In genomic region chr2:93975041-93975440, GRCm38 (mm10) we compare ENCODE assay signal across 26 mouse cellular contexts. TPM values are rescaled to one million over a fixed set of nuclear protein-coding genes. Genes with fewer than 3 reads are reported as not detected.
DNase-seq lines count a peak whose midpoint lies in the region; ATAC-seq lines count a peak whose summit lies in the region.
"Had no signal": no experiment of that assay in that cellular context is flagged by ENCODE, and none has a peak within 500 bp of the region (broad histone marks: within the 10 kb centered on the region; RNA-seq: fewer than 3 reads in every experiment).

No protein-coding gene starts in this region.

- H3K27ac ChIP-seq in kidney, embryonic 15.5 days: no peak overlapping the region
- peak overlapping the region; percentile 85; the same call in 1 of the 2 replicates for H3K27ac ChIP-seq in embryonic facial prominence, embryonic 10.5 days (replicated peaks)
- H3K27ac ChIP-seq in liver, embryonic 12.5 days: no peak overlapping the region
- H3K27ac ChIP-seq: embryonic facial prominence, embryonic 15.5 days; heart, adult 2 months; heart, embryonic 13.5 days; liver, embryonic 15.5 days; macrophage had no signal

- H3K4me3 ChIP-seq in kidney, embryonic 15.5 days (replicated peaks): no peak overlapping the region
- H3K4me3 ChIP-seq in embryonic facial prominence, embryonic 10.5 days: no peak overlapping the region
- H3K4me3 ChIP-seq in liver, embryonic 12.5 days: no peak overlapping the region
- H3K4me3 ChIP-seq: embryonic facial prominence, embryonic 15.5 days; heart, adult 2 months; heart, embryonic 13.5 days; hindbrain, embryonic 12.5 days; liver, embryonic 15.5 days had no signal

- no peak overlapping the region for H3K9ac ChIP-seq in kidney, embryonic 15.5 days
- H3K9ac ChIP-seq in liver, embryonic 12.5 days: no peak overlapping the region
- H3K9ac ChIP-seq: embryonic facial prominence, embryonic 15.5 days; heart, embryonic 13.5 days; hindbrain, embryonic 12.5 days; liver, embryonic 15.5 days had no signal

- DNase-seq in kidney, postnatal 4 days: peak; percentile 40 to 53
- DNase-seq in ZHBTc4 (ENCODE audit: low read depth, low spot score): peak; percentile 23
- peak; percentile 42 for DNase-seq in embryonic facial prominence, embryonic 10.5 days (ENCODE audit: low spot score)
- peak; percentile 37 for DNase-seq in retina, embryonic 14.5 days (ENCODE audit: low spot score)
- DNase-seq in layer of hippocampus, adult 9-11 months: no peak
- no peak for DNase-seq in spleen, adult 18-20 months
- DNase-seq: adrenal gland, adult 2 months; cerebellum, adult 9-10 months; gastrocnemius, postnatal 14 days; heart, adult 2 months; heart, postnatal 14 days; kidney, adult 11 months; right cerebral cortex, postnatal 25 days; thymus, postnatal 25 days had no signal

- WGBS in kidney, embryonic 15.5 days: 54% methylated on average over 7 of the region's 7 CpGs
- 42% methylated on average over 7 of the region's 7 CpGs for WGBS in embryonic facial prominence, embryonic 10.5 days
- 51% methylated on average over 7 of the region's 7 CpGs for WGBS in liver, embryonic 12.5 days (ENCODE audit: insufficient replicate concordance)

- H3K36me3 ChIP-seq in kidney, embryonic 15.5 days: peaks cover 15% of the 10 kb centered on the region
- peaks cover 14% of the 10 kb centered on the region for H3K36me3 ChIP-seq in embryonic facial prominence, embryonic 10.5 days (replicated peaks)
- H3K36me3 ChIP-seq in liver, embryonic 12.5 days: peaks cover 14% of the 10 kb centered on the region

- H3K4me1 ChIP-seq in kidney, embryonic 15.5 days: peaks cover 29% of the 10 kb centered on the region
- H3K4me1 ChIP-seq in embryonic facial prominence, embryonic 10.5 days: peaks cover 29% of the 10 kb centered on the region
- peaks cover 16% of the 10 kb centered on the region for H3K4me1 ChIP-seq in liver, embryonic 12.5 days

- H3K4me2 ChIP-seq in kidney, embryonic 15.5 days: no peak overlapping the region
- no peak overlapping the region for H3K4me2 ChIP-seq in liver, embryonic 12.5 days
- H3K4me2 ChIP-seq: embryonic facial prominence, embryonic 15.5 days; hindbrain, embryonic 12.5 days; liver, embryonic 15.5 days had no signal

- H3K27me3 ChIP-seq in kidney, embryonic 15.5 days: peaks cover 7% of the 10 kb centered on the region; the same call in 1 of the 2 replicates
- peaks cover 27% of the 10 kb centered on the region; the same call in 1 of the 2 replicates for H3K27me3 ChIP-seq in embryonic facial prominence, embryonic 10.5 days (replicated peaks; ENCODE audit: low read depth, poor library complexity, severe bottlenecking)
- H3K27me3 ChIP-seq in liver, embryonic 12.5 days (replicated peaks): peaks cover 23% of the 10 kb centered on the region
- H3K27me3 ChIP-seq: embryonic facial prominence, embryonic 15.5 days had no signal

- no peak for ATAC-seq in kidney, embryonic 15.5 days (replicated peaks; ENCODE audit: low FRiP score)
- no peak for ATAC-seq in liver, embryonic 12.5 days

- H3K9me3 ChIP-seq in kidney, embryonic 15.5 days (replicated peaks): no peaks in the 10 kb centered on the region
- H3K9me3 ChIP-seq in embryonic facial prominence, embryonic 10.5 days: no peaks in the 10 kb centered on the region
- no peaks in the 10 kb centered on the region for H3K9me3 ChIP-seq in liver, embryonic 12.5 days (replicated peaks)
- H3K9me3 ChIP-seq: embryonic facial prominence, embryonic 15.5 days; heart, embryonic 13.5 days; hindbrain, embryonic 12.5 days; liver, embryonic 15.5 days had no signal

RNA-seq across cellular contexts. Expression of gene Gm13889, which starts 18.0 kb away (rescaled TPM):
- 9.2 and 11.1 TPM in 2 replicates for polyA plus RNA-seq in kidney, embryonic 15.5 days (2015; fragmentation: Nextera tagmentation; extraction: Ambion mirVana)
- polyA plus RNA-seq in embryonic facial prominence, embryonic 10.5 days (2016; fragmentation: Nextera tagmentation; extraction: Ambion mirVana): 1.9 and 2.4 TPM in 2 replicates
- polyA plus RNA-seq in liver, embryonic 12.5 days (2016; fragmentation: Nextera tagmentation; extraction: Ambion mirVana): 3.2 and 3.8 TPM in 2 replicates
- polyA plus RNA-seq: macrophage had no signal

RNA-seq across cellular contexts. Expression of gene Gm27027, which starts 21.1 kb away (rescaled TPM):
- polyA plus RNA-seq in kidney, embryonic 15.5 days (2015; fragmentation: Nextera tagmentation; extraction: Ambion mirVana): not detected in 2 replicates
- polyA plus RNA-seq in embryonic facial prominence, embryonic 10.5 days (2016; fragmentation: Nextera tagmentation; extraction: Ambion mirVana): not detected in 2 replicates
- not detected in 2 replicates for polyA plus RNA-seq in liver, embryonic 12.5 days (2016; fragmentation: Nextera tagmentation; extraction: Ambion mirVana)
- polyA plus RNA-seq: adrenal gland, adult 2 months; C2C12; embryonic facial prominence, embryonic 15.5 days; forebrain, embryonic 16.5 days; heart, adult 2 months; heart, embryonic 13.5 days; hindbrain, embryonic 12.5 days; kidney, postnatal 0 days; liver, embryonic 15.5 days; lung, embryonic 16.5 days; macrophage; spleen, adult 2 months had no signal

RNA-seq across cellular contexts. Expression of gene Alkbh3, which starts 35.6 kb away (rescaled TPM):
- polyA plus RNA-seq in kidney, embryonic 15.5 days (2015; fragmentation: Nextera tagmentation; extraction: Ambion mirVana): 59.3 and 69.5 TPM in 2 replicates
- 55.5 and 57.0 TPM in 2 replicates for polyA plus RNA-seq in embryonic facial prominence, embryonic 10.5 days (2016; fragmentation: Nextera tagmentation; extraction: Ambion mirVana)
- 41.6 and 41.8 TPM in 2 replicates for polyA plus RNA-seq in liver, embryonic 12.5 days (2016; fragmentation: Nextera tagmentation; extraction: Ambion mirVana)

Comparison
In these comparisons a context has a peak if more than half of its experiments do, and no peak if none do; other contexts are left out.
1. DNase-seq: peak in kidney, postnatal 4 days (2 of 2), ZHBTc4 (single experiment), embryonic facial prominence, embryonic 10.5 days (single experiment) and retina, embryonic 14.5 days (single experiment); none in layer of hippocampus, adult 9-11 months (single experiment) and spleen, adult 18-20 months (0 of 2).